Mouse (Mus musculus): ENCODE measurements at regions not wholly inside any gene's neighbourhood (a gene's known extent, or its start where the extent isn't known, plus 50 kb on each side); places are given as distances from the start of the nearest gene placed in this dataset.

DNA sequence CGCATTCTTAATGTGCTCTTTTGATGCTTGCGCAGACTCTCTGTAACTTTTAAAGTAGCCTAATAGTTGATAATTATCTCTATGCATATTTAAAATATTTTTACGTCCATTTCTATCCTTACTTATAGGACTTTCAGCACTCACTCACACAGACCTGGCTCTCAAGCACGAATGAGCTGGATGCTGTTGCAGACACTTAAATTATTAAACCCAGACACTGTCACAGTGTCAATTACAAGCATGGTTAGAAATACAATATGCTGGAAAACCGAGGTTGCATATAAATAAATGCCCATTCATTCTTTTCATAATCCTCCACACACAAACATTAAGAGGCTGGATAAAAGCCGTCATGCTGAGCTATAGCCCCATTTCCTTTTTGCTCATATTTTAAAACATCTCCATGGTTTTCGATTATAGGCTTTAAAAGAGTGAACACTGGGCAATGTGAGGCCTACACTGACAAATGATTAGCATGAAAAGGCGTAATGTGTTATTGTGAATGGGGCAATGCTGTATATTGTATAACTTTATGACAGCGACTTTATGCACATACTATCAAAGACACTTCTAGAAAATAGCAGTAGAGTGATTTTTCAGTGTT is 566.3 kb downstream of the Pdha2 start:
- DNase-seq (ENCODE audit: low spot score), result no peak

DNA sequence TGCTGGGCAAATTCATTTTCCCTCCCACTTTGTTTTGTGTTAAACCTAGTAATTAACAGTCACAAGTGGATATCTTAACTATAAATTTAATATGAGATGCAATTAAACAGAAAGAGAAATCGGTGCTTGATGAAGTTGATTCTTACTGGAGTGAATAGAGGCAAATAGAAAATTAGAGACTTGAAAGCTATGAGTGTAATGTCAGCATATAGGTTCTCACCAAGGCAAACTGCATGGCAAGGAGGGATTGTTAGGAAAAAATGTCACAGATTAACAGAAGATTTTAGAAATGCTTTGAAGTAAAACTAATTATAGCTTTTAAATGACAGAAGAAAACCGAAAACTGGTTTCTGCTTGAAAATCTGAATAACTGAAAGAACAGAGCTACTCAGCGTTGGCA is 592.3 kb downstream of the Pdha2 start:
- DNase-seq (ENCODE audit: low spot score), result no peak

Measured in layer of hippocampus, adult 9-10 months (tissue).